Mouse (Mus musculus): ENCODE measurements at regions not wholly inside any gene's neighbourhood (a gene's known extent, or its start where the extent isn't known, plus 50 kb on each side); places are given as distances from the start of the nearest gene placed in this dataset.

DNA sequence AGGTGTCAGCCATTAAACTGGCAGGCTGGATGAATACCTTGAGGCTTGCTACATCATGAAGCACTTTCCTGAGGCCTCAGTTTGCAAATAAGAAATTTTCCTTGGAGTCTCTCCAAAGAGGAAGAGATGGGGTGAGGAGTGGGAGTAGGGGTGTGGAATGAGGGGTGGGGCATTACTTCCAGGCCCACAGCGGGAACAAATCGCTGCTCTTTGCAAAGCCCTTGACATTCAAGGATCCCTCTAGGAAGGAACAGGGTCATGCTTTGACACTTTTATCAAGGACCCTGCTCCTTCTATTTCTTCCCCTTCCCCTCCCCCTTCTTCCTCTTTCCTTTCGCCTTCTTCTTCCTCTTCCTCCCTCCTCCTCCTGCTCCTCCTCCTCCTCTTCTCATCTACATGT, 193.2 kb downstream of the Mex3b start:
- TF ChIP-seq POLR2A (IDR thresholded peaks at IDR 0.05; ENCODE audit: borderline replicate concordance, extremely low read depth, insufficient read depth, insufficient read length, poor library complexity, severe bottlenecking) (no peak), CTCF (IDR thresholded peaks at IDR 0.05; ENCODE audit: borderline replicate concordance, extremely low read depth, insufficient read depth, insufficient read length) (no peak)

All from brain, embryonic 14.5 days (tissue).